Comparison of ENCODE assay signal across 9 mouse cellular contexts in the genomic region with DNA sequence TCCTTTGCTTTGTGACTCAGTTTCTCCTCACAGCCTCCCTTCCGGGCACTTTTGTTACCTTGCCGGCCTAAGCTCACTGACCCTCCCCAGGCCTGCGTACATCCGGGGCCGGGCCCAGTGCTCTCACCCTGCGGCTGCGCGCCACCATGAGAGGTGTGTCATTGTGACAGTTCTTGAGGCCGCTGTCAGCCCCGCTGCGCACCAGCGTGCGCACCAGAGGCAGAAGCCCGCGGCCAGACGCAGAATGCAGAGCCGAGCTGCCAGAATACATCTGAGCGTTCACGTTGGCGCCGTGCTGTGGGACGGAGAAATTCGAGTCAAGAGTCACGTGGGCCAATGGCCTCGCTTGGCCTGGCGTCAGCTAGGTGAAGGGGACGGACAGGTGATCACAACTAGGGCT. TPM values are rescaled to one million over a fixed set of nuclear protein-coding genes. Genes with fewer than 3 reads are reported as not detected.
A peak's percentile ranks its signal among the peaks of the same experiment; 100 is the strongest.
DNase-seq lines count a peak whose midpoint lies in the region; ATAC-seq and TF ChIP-seq lines count a peak whose summit lies in the region.
"Had no signal": no experiment of that assay in that cellular context is flagged by ENCODE, and none has a peak within 500 bp of the region (broad histone marks: within the 10 kb centered on the region; RNA-seq: fewer than 3 reads in every experiment).

No protein-coding gene starts in this region.

- TF ChIP-seq CTCF in lung, embryonic 14.5 days (IDR thresholded peaks at IDR 0.05; ENCODE audit: low read depth): no peak
- TF ChIP-seq CTCF in liver, embryonic 14.5 days (IDR thresholded peaks at IDR 0.05; ENCODE audit: low read depth): no peak

- H3K36me3 ChIP-seq in lung, embryonic 14.5 days (ENCODE audit: insufficient read depth): no peaks in the 10 kb centered on the region
- no peaks in the 10 kb centered on the region for H3K36me3 ChIP-seq in hindbrain, embryonic 12.5 days
- H3K36me3 ChIP-seq in liver, embryonic 14.5 days (replicated peaks; ENCODE audit: control insufficient read depth, insufficient read depth, low read depth): no peaks in the 10 kb centered on the region

- DNase-seq in lung, embryonic 14.5 days: peak; percentile 46
- DNase-seq in lung, postnatal 25 days (ENCODE audit: low spot score): no peak
- peak; percentile 55 for DNase-seq in embryo, embryonic 11 days
- DNase-seq in liver, embryonic 14.5 days (ENCODE audit: low read depth in 3 of 3, low spot score in 3 of 3): no peak
- DNase-seq in MN1 (ENCODE audit: low spot score): no peak
- DNase-seq in layer of hippocampus, adult 11-12 months (ENCODE audit: low spot score): no peak
- no peak for DNase-seq in B cell, adult 2 months

- 6% methylated on average over 27 of the region's 27 CpGs for WGBS in lung, embryonic 14.5 days
- 2% methylated on average over 27 of the region's 27 CpGs for WGBS in hindbrain, embryonic 12.5 days
- WGBS in liver, embryonic 14.5 days (ENCODE audit: insufficient replicate concordance): 33% methylated on average over 27 of the region's 27 CpGs

- 0 out of 2 replicates have a peak, but pooled peaks cover 3% of the 10 kb centered on the region for H3K4me1 ChIP-seq in lung, embryonic 14.5 days (ENCODE audit: insufficient read depth)
- H3K4me1 ChIP-seq in hindbrain, embryonic 12.5 days: peaks cover 11% of the 10 kb centered on the region
- peaks cover 0 to 2% of the 10 kb centered on the region in 2 experiments; a peak in 1 of 4 replicates for H3K4me1 ChIP-seq in liver, embryonic 14.5 days (replicated peaks; ENCODE audit: control insufficient read depth in 2 of 2, insufficient read depth in 2 of 2, low read length in 1 of 2)

- H3K27ac ChIP-seq in lung, embryonic 14.5 days (ENCODE audit: low read depth): no peak overlapping the region
- no peak overlapping the region for H3K27ac ChIP-seq in hindbrain, embryonic 12.5 days
- no peak overlapping the region for H3K27ac ChIP-seq in liver, embryonic 14.5 days

- peak overlapping the region; percentile 49; the same call in 1 of the 2 replicates for H3K4me2 ChIP-seq in lung, embryonic 14.5 days
- peak overlapping the region; percentile 49 for H3K4me2 ChIP-seq in hindbrain, embryonic 12.5 days (replicated peaks)
- peak overlapping the region; percentile 11; the same call in 1 of the 2 replicates for H3K4me2 ChIP-seq in liver, embryonic 14.5 days (ENCODE audit: low read depth)

- ATAC-seq in lung, embryonic 14.5 days (ENCODE audit: insufficient read depth): peak; percentile 47; the same call in 1 of the 2 replicates
- ATAC-seq in hindbrain, embryonic 12.5 days (ENCODE audit: low FRiP score): peak; percentile 61
- no peak for ATAC-seq in liver, embryonic 14.5 days (ENCODE audit: insufficient read depth)

- H3K9me3 ChIP-seq in lung, embryonic 14.5 days (ENCODE audit: low read depth, low read length): no peaks in the 10 kb centered on the region
- no peaks in the 10 kb centered on the region for H3K9me3 ChIP-seq in hindbrain, embryonic 12.5 days (replicated peaks)
- no peaks in the 10 kb centered on the region for H3K9me3 ChIP-seq in liver, embryonic 14.5 days (ENCODE audit: control insufficient read depth, low read length)

- H3K4me3 ChIP-seq in lung, embryonic 14.5 days (ENCODE audit: low read depth, low read length): peak overlapping the region; percentile 6; the same call in 1 of the 2 replicates
- peak overlapping the region; percentile 27 for H3K4me3 ChIP-seq in hindbrain, embryonic 12.5 days
- no peak overlapping the region for H3K4me3 ChIP-seq in liver, embryonic 14.5 days (ENCODE audit: insufficient read depth in 1 of 2, low read depth in 2 of 2, low read length in 2 of 2)

- H3K27me3 ChIP-seq in lung, embryonic 14.5 days (ENCODE audit: insufficient read depth, low read length): peaks cover 29% of the 10 kb centered on the region; the same call in 1 of the 2 replicates
- peaks cover 77% of the 10 kb centered on the region for H3K27me3 ChIP-seq in hindbrain, embryonic 12.5 days
- no peaks in the 10 kb centered on the region for H3K27me3 ChIP-seq in liver, embryonic 14.5 days (ENCODE audit: control insufficient read depth, insufficient read depth, low read length)

- TF ChIP-seq EP300 in liver, embryonic 14.5 days (IDR thresholded peaks at IDR 0.05; ENCODE audit: low read depth): no peak

- H3K9ac ChIP-seq in lung, embryonic 14.5 days: 0 out of 2 replicates have a peak overlapping the region, but pooled peaks have one; percentile 9
- no peak overlapping the region for H3K9ac ChIP-seq in hindbrain, embryonic 12.5 days
- no peak overlapping the region for H3K9ac ChIP-seq in liver, embryonic 14.5 days (replicated peaks)

RNA-seq across cellular contexts. Expression of gene Cblc, which starts 12.8 kb away (rescaled TPM):
- 6.8 and 10.2 TPM in 2 replicates for polyA plus RNA-seq in lung, embryonic 14.5 days (2014; fragmentation: Nextera tagmentation; extraction: Ambion mirVana)
- polyA plus RNA-seq in hindbrain, embryonic 12.5 days (2016; fragmentation: Nextera tagmentation; extraction: Ambion mirVana): 1.0 and 1.3 TPM in 2 replicates
- 0.95 and 1.2 TPM in 2 replicates for polyA plus RNA-seq in liver, embryonic 14.5 days (2012; rRNA removed)
- 1.1 and 1.3 TPM in 2 replicates for polyA plus RNA-seq in liver, embryonic 14.5 days (2014; fragmentation: Nextera tagmentation; extraction: Ambion mirVana)

RNA-seq across cellular contexts. Expression of gene Bcl3, which starts 13.2 kb away (rescaled TPM):
- polyA plus RNA-seq in lung, embryonic 14.5 days (2014; fragmentation: Nextera tagmentation; extraction: Ambion mirVana): 4.4 and 6.7 TPM in 2 replicates
- polyA plus RNA-seq in hindbrain, embryonic 12.5 days (2016; fragmentation: Nextera tagmentation; extraction: Ambion mirVana): 1.1 and 2.1 TPM in 2 replicates
- polyA plus RNA-seq in liver, embryonic 14.5 days (2012; rRNA removed): 2.7 and 3.1 TPM in 2 replicates
- polyA plus RNA-seq in liver, embryonic 14.5 days (2014; fragmentation: Nextera tagmentation; extraction: Ambion mirVana): 3.5 and 3.8 TPM in 2 replicates

RNA-seq across cellular contexts. Expression of gene Bcam, which starts 38.6 kb away (rescaled TPM):
- polyA plus RNA-seq in lung, embryonic 14.5 days (2014; fragmentation: Nextera tagmentation; extraction: Ambion mirVana): 206 and 209 TPM in 2 replicates
- 21.0 and 25.1 TPM in 2 replicates for polyA plus RNA-seq in hindbrain, embryonic 12.5 days (2016; fragmentation: Nextera tagmentation; extraction: Ambion mirVana)
- polyA plus RNA-seq in liver, embryonic 14.5 days (2012; rRNA removed): 6.3 and 7.6 TPM in 2 replicates
- 4.9 and 6.6 TPM in 2 replicates for polyA plus RNA-seq in liver, embryonic 14.5 days (2014; fragmentation: Nextera tagmentation; extraction: Ambion mirVana)

RNA-seq across cellular contexts. Expression of gene Gm19345, which starts 42.4 kb away (rescaled TPM):
- not detected in 2 replicates for polyA plus RNA-seq in lung, embryonic 14.5 days (2014; fragmentation: Nextera tagmentation; extraction: Ambion mirVana)
- polyA plus RNA-seq in hindbrain, embryonic 12.5 days (2016; fragmentation: Nextera tagmentation; extraction: Ambion mirVana): 1.1 and 1.7 TPM in 2 replicates
- polyA plus RNA-seq in liver, embryonic 14.5 days (2012; rRNA removed): not detected in 2 replicates
- polyA plus RNA-seq in liver, embryonic 14.5 days (2014; fragmentation: Nextera tagmentation; extraction: Ambion mirVana): not detected in 2 replicates
- polyA plus RNA-seq: small intestine, adult 2 months had no signal

RNA-seq across cellular contexts. Expression of gene Ceacam16, which starts 51.7 kb away (rescaled TPM):
- polyA plus RNA-seq in lung, embryonic 14.5 days (2014; fragmentation: Nextera tagmentation; extraction: Ambion mirVana): not detected in 2 replicates
- not detected in 2 replicates for polyA plus RNA-seq in hindbrain, embryonic 12.5 days (2016; fragmentation: Nextera tagmentation; extraction: Ambion mirVana)
- polyA plus RNA-seq in liver, embryonic 14.5 days (2012; rRNA removed): 0.04 TPM in 1 of 2 replicates, not detected in the other
- polyA plus RNA-seq in liver, embryonic 14.5 days (2014; fragmentation: Nextera tagmentation; extraction: Ambion mirVana): 0.08 TPM in 1 of 2 replicates, not detected in the other

Comparison
In these comparisons a context has a peak if more than half of its experiments do, and no peak if none do; other contexts are left out.
1. DNase-seq: peak in lung, embryonic 14.5 days (single experiment) and embryo, embryonic 11 days (single experiment); none in lung, postnatal 25 days (single experiment), liver, embryonic 14.5 days (0 of 3), MN1 (single experiment), layer of hippocampus, adult 11-12 months (single experiment) and B cell, adult 2 months (0 of 2).
2. H3K4me3 ChIP-seq: peak in lung, embryonic 14.5 days (single experiment) and hindbrain, embryonic 12.5 days (single experiment); none in liver, embryonic 14.5 days (0 of 2).
3. Peak in every context shown above with its lines, with median percentiles within 50 percentile points of each other: H3K4me2 ChIP-seq.